Mouse (Mus musculus): ENCODE data around the gene Grin2a. TPM values are rescaled to one million over a fixed set of nuclear protein-coding genes. Genes with fewer than 3 reads are reported as not detected.

The Grin2a gene
- total and polyA plus RNA-seq, 3 experiments: not detected

GRCm38 (mm10) chr16:9834236-9834635 lies 161.1 kb downstream of the Grin2a start:
- no peaks in the 10 kb centered on the region for H3K27me3 ChIP-seq (ENCODE audit: control insufficient read depth in 1 of 2, insufficient read depth in 2 of 2, low read length in 2 of 2)
- H3K4me3 ChIP-seq (ENCODE audit: control insufficient read depth in 1 of 2, insufficient read depth in 1 of 2, low read depth in 2 of 2, low read length in 2 of 2): no peak overlapping the region
- H3K4me1 ChIP-seq (ENCODE audit: control insufficient read depth in 1 of 2, insufficient read depth in 2 of 2, low read length in 2 of 2): no peaks in the 10 kb centered on the region
- TF ChIP-seq MXI1 (IDR thresholded peaks at IDR 0.05; ENCODE audit: low read depth, low read length): no peak
- no peak for TF ChIP-seq JUND (IDR thresholded peaks at IDR 0.05; ENCODE audit: low read depth, low read length)
- no peak for TF ChIP-seq POLR2AphosphoS2 (IDR thresholded peaks at IDR 0.05; ENCODE audit: low read length)
- TF ChIP-seq KAT2A (conservative IDR thresholded peaks at IDR 0.05; ENCODE audit: low read depth, low read length): no peak
- no peak for TF ChIP-seq UBTF (IDR thresholded peaks at IDR 0.05; ENCODE audit: borderline replicate concordance, insufficient read depth, low read depth, low read length)
- no peak for TF ChIP-seq GABPA (IDR thresholded peaks at IDR 0.05; ENCODE audit: low read depth, low read length)
- no peak for TF ChIP-seq ZMIZ1 (IDR thresholded peaks at IDR 0.05; ENCODE audit: low read depth, low read length)
- TF ChIP-seq NELFE (IDR thresholded peaks at IDR 0.05; ENCODE audit: low read depth, low read length): no peak
- TF ChIP-seq BHLHE40 (IDR thresholded peaks at IDR 0.05; ENCODE audit: borderline replicate concordance, low read depth, low read length): no peak
- no peak for TF ChIP-seq E2F4 (IDR thresholded peaks at IDR 0.05; ENCODE audit: borderline replicate concordance, low read depth, low read length)
- no peak for TF ChIP-seq TBP (IDR thresholded peaks at IDR 0.05; ENCODE audit: low read depth, low read length)
- no peak for TF ChIP-seq ETS1 (IDR thresholded peaks at IDR 0.05; ENCODE audit: low read depth, low read length)
- no peak for TF ChIP-seq ZC3H11A (IDR thresholded peaks at IDR 0.05; ENCODE audit: low read depth, low read length)
- no peak overlapping the region for H3K9ac ChIP-seq (ENCODE audit: control insufficient read depth, low read depth, low read length, poor library complexity, severe bottlenecking)
- H3K27ac ChIP-seq (ENCODE audit: control insufficient read depth, low read depth, low read length): no peak overlapping the region
- no peaks in the 10 kb centered on the region for H3K9me3 ChIP-seq (replicated peaks; ENCODE audit: insufficient read depth, low read length)
- no peaks in the 10 kb centered on the region for H3K79me2 ChIP-seq (ENCODE audit: control insufficient read depth, insufficient read depth, low read length, poor library complexity)
- H3K36me3 ChIP-seq (ENCODE audit: control insufficient read depth in 1 of 2, insufficient read depth in 2 of 2, low read length in 2 of 2): no peaks in the 10 kb centered on the region
- DNase-seq (ENCODE audit: low read depth, low spot score): no peak

- no peak overlapping the region for H3K27ac ChIP-seq (ENCODE audit: control insufficient read depth, low read depth, low read length)
- H3K79me2 ChIP-seq (ENCODE audit: control insufficient read depth, insufficient read depth, low read length, poor library complexity): no peaks in the 10 kb centered on the region
- DNase-seq (ENCODE audit: low read depth, low spot score): no peak
- TF ChIP-seq ETS1 (IDR thresholded peaks at IDR 0.05; ENCODE audit: low read depth, low read length) (no peak), ZNF384 (IDR thresholded peaks at IDR 0.05; ENCODE audit: low read depth, low read length) (no peak), RAD21 (IDR thresholded peaks at IDR 0.05; ENCODE audit: low read depth, low read length) (no peak), E2F4 (IDR thresholded peaks at IDR 0.05; ENCODE audit: borderline replicate concordance, low read depth, low read length) (no peak), MXI1 (IDR thresholded peaks at IDR 0.05; ENCODE audit: low read depth, low read length) (no peak), GABPA (IDR thresholded peaks at IDR 0.05; ENCODE audit: low read depth, low read length) (no peak), RCOR1 (IDR thresholded peaks at IDR 0.05; ENCODE audit: low read depth, low read length) (no peak), CHD1 (IDR thresholded peaks at IDR 0.05; ENCODE audit: low read depth, low read length) (no peak), USF1 (IDR thresholded peaks at IDR 0.05; ENCODE audit: low read depth, low read length) (no peak)
- H3K9me3 ChIP-seq (replicated peaks; ENCODE audit: insufficient read depth, low read length): no peaks in the 10 kb centered on the region
- no peaks in the 10 kb centered on the region for H3K27me3 ChIP-seq (ENCODE audit: control insufficient read depth in 1 of 2, insufficient read depth in 2 of 2, low read length in 2 of 2)
- no peak overlapping the region for H3K4me3 ChIP-seq (ENCODE audit: control insufficient read depth in 1 of 2, insufficient read depth in 1 of 2, low read depth in 2 of 2, low read length in 2 of 2)
- H3K9ac ChIP-seq (ENCODE audit: control insufficient read depth, low read depth, low read length, poor library complexity, severe bottlenecking): no peak overlapping the region
- H3K4me1 ChIP-seq (ENCODE audit: control insufficient read depth in 1 of 2, insufficient read depth in 2 of 2, low read length in 2 of 2): no peaks in the 10 kb centered on the region
- no peaks in the 10 kb centered on the region for H3K36me3 ChIP-seq (ENCODE audit: control insufficient read depth in 1 of 2, insufficient read depth in 2 of 2, low read length in 2 of 2)
Measured at GRCm38 (mm10) chr16:9825110-9825483, 170.3 kb downstream of the Grin2a start.

Measured in MEL (cell line).